Mouse (Mus musculus) lung, adult 2 months (tissue): ENCODE measurements around the gene Fabp3. TPM values are rescaled to one million over a fixed set of nuclear protein-coding genes. Genes with fewer than 3 reads are reported as not detected.
A peak's percentile ranks its signal among the peaks of the same experiment; 100 is the strongest.

ENCODE experiments used
- DNase-seq: peaks from one replicate; pipeline ENCODE4 v3.0.0; 2022
- H3K4me1 ChIP-seq: fragments of 200-500 bp; 2 replicates; pipeline ENCODE4 v1.6.1; 2011; ENCODE audit warnings: low read length; ENCODE audit not compliant: control insufficient read depth, insufficient read depth
- H3K4me3 ChIP-seq: fragments of 200-500 bp; replicated peaks from 2 replicates; pipeline ENCODE3; 2011; ENCODE audit warnings: low read depth, mild to moderate bottlenecking, control low read depth, low read length; ENCODE audit errors: extremely low read depth
- CTCF ChIP-seq: fragments of 200-500 bp; IDR thresholded peaks from 2 replicates; pipeline ENCODE4 v1.5.1; 2011; ENCODE audit warnings: mild to moderate bottlenecking, low read length, control low read depth; ENCODE audit not compliant: insufficient read depth
- POLR2A ChIP-seq: fragments of 200-500 bp; IDR thresholded peaks from 2 replicates; pipeline ENCODE4 v1.6.1; 2011; ENCODE audit warnings: low read depth, mild to moderate bottlenecking, control low read depth, low read length, borderline replicate concordance; ENCODE audit errors: extremely low read depth
- WGBS: fragments of 180-500 bp; shearing (Covaris S2); methylation state at CpG from one replicate; pipeline ENCODE4 v1.1.7; 2018; 5-methylcytosine and 5-hydroxymethylcytosine counted together
- polyA plus RNA-seq: library from polyadenylated mRNA; depleted of rRNA; stranded (reverse); fragments of >200 nt; gene quantifications from 2 replicates; pipeline ENCODE4 v1.2.3, GENCODE M21; 2012

Fabp3 gene
- polyA plus RNA-seq, 1 experiment = 75.4 TPM

DNA sequence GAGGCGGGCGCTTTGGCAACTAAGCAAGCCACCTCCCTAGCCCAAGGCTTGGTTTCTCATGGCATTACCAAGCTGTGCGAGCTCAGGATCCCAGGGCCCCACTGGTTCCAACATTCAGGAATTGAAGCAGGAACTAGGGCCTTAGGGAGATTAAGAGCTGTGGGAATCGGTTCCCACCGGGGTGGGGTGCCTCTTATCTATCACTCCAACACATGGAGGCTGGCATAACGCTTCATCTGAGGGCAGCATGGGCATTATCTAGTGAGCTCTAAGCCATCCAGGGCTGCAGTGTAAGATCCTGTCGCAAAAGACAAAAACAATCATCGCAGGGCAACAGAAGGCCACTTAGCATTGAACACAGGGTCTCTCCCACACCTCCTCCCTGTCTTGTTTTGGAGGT lies 13.9 kb upstream of the Fabp3 start:
- no peak for DNase-seq
- WGBS = 82% methylated on average over 8 of the region's 8 CpGs
- no peak for TF ChIP-seq POLR2A
- TF ChIP-seq CTCF = no peak

GRCm38 (mm10) chr4:130295047-130295745 lies 13.2 kb upstream of the Fabp3 start:
- DNase-seq = peak; percentile 29
- TF ChIP-seq POLR2A (no peak), CTCF (no peak)
- H3K4me1 ChIP-seq = no peaks in the 10 kb centered on the region
- 35% methylated on average over 23 of the region's 23 CpGs for WGBS
- no peak overlapping the region for H3K4me3 ChIP-seq

More for the DNA sequence above, 13.9 kb upstream of the Fabp3 start:
- H3K4me3 ChIP-seq = no peak overlapping the region
- no peaks in the 10 kb centered on the region for H3K4me1 ChIP-seq

- Histone ChIP-seq H3K4me1 (no peaks in the 10 kb centered on the region), H3K4me3 (no peak overlapping the region)
- WGBS = 87% methylated on average over 13 of the region's 13 CpGs
- no peak for DNase-seq
- TF ChIP-seq CTCF (no peak), POLR2A (no peak)
Observed at GRCm38 (mm10) chr4:130296243-130296965, 12.0 kb upstream of the Fabp3 start.

DNA sequence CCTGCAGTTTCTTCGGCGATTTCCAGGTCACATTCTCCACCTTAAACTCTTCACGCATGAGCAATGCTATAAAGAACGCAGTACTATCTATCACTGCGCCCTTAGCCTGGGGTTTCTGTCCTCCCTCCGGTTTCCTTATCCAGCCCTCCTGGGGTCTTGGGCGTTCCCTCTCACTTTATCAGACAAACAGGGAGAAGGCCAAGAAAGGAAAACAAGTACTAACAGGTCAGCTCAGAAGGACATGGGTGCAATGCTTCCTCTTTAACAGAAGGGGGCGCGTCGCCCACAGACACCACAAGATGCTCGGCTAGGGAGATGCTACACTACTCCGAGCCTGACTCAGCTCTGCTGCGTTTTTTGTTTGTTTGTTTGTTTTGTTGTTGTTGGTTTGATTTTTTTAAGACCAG lies 11.3 kb upstream of the Fabp3 start:
- TF ChIP-seq POLR2A (no peak), CTCF (peak; percentile 82)
- Histone ChIP-seq H3K4me1 (no peaks in the 10 kb centered on the region), H3K4me3 (no peak overlapping the region)
- no peak for DNase-seq
- 24% methylated on average over 13 of the region's 13 CpGs for WGBS

GRCm38 (mm10) chr4:130298877-130299628 lies 9.3 kb upstream of the Fabp3 start:
- 75% methylated on average over 11 of the region's 11 CpGs for WGBS
- no peak for DNase-seq
- TF ChIP-seq CTCF = no peak
- no peak for TF ChIP-seq POLR2A
- Histone ChIP-seq H3K4me1 (no peaks in the 10 kb centered on the region), H3K4me3 (no peak overlapping the region)

- 69% methylated on average over 8 of the region's 8 CpGs for WGBS
- Histone ChIP-seq H3K4me3 (no peak overlapping the region), H3K4me1 (no peaks in the 10 kb centered on the region)
- no peak for DNase-seq
- TF ChIP-seq POLR2A (no peak), CTCF (no peak)
Observed at GRCm38 (mm10) chr4:130299629-130300018, 8.8 kb upstream of the Fabp3 start.

DNA sequence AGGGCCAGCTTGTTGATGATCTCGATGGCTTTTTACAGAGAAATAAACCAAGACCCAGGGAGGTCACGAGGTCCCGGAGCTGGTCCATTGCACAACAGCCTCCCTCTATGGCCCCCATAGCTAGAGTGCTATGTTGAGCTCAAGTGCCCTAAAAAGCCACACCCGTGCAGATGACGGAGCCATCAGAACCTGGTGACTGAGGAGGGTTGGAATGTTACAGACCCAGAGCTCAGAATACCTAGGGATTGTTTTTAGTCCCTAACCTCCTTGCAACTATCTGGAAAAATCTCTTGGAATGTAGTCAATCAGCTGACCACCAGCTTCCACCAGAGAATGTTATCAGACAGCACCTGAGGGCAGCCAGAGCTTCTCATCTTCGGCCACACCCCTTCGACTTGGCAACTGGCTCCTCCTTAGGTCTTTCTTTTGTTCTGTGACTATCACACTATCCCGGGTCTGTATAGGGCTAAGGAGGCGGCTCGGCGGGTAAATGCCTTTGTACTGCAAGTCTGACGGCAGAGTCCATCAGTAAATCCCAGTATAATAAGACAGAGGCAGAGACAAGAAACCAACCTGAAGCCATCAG lies 6.0 kb upstream of the Fabp3 start:
- Histone ChIP-seq H3K4me1 (no peaks in the 10 kb centered on the region), H3K4me3 (no peak overlapping the region)
- DNase-seq = no peak
- 57% methylated on average over 12 of the region's 12 CpGs for WGBS
- TF ChIP-seq POLR2A = no peak

DNA sequence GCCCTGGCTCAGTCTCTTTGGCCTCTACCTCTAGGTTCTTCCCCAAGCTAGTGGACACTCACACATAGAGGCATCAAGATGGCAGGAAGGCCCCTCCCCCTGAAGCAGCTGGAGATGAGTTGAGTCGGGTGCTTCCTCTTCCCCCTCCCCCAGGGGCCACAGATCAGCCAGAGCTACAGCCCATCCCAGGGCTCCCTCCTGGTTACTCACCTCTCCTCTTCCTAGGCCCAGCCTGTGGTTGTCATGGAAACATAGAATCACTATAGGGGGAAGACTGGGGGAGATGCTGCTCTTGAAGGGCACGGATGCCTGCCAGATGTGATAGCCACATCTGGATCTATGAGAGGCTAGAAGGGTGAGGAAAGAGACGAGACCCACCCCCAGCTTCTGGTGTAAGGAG lies 3.6 kb upstream of the Fabp3 start:
- WGBS = 37% methylated on average over 3 of the region's 3 CpGs
- TF ChIP-seq CTCF (no peak), POLR2A (no peak)
- no peak overlapping the region for H3K4me3 ChIP-seq
- DNase-seq = no peak
- H3K4me1 ChIP-seq = no peaks in the 10 kb centered on the region
